Mouse (Mus musculus) adrenal gland, postnatal 36 days (tissue): ENCODE data around the gene Lrrc34. TPM values are rescaled to one million over a fixed set of nuclear protein-coding genes. Genes with fewer than 3 reads are reported as not detected.

Source experiments
- DNase-seq, 2 experiments: peaks; one replicate each; pipeline ENCODE4 v3.0.0; 2021; ENCODE audit warnings: mixed read lengths in 1 of 2
- total RNA-seq, 2 experiments: library from RNA; stranded (reverse); gene quantifications; 2 replicates each; pipeline ENCODE4 v1.2.3; 2021

The Lrrc34 gene
- total RNA-seq, 2 experiments from 2014 or later, result 0.13 TPM; not detected in 1

- peak; percentile 23 to 29 for DNase-seq
Observed at GRCm38 (mm10) chr3:30599711-30600545, 47.7 kb downstream of the Lrrc34 start, which contains the start of gene Actrt3. Actrt3 (minus strand) TSS chr3:30599939.

- DNase-seq, result no peak
Observed at GRCm38 (mm10) chr3:30597271-30597670, 50.4 kb downstream of the Lrrc34 start.

GRCm38 (mm10) chr3:30595111-30595832, 52.4 kb downstream of the Lrrc34 start:
- peak; percentile 60 to 72 for DNase-seq

- no peak for DNase-seq
Observed at GRCm38 (mm10) chr3:30593719-30594485, 53.8 kb downstream of the Lrrc34 start.

GRCm38 (mm10) chr3:30592418-30592853, 55.2 kb downstream of the Lrrc34 start:
- DNase-seq, result peak in 1 of 2 experiments; percentile 21

GRCm38 (mm10) chr3:30588865-30589264, 58.8 kb downstream of the Lrrc34 start:
- DNase-seq, result no peak

Other genes with a start within 250 kb of the Lrrc34 start
- gene Mecom, start 99.9 kb downstream of the Lrrc34 start, total RNA-seq, result 1 to 10 TPM; 6.4 TPM
- not detected for gene Actrt3, start 47.9 kb downstream of the Lrrc34 start, total RNA-seq
- 10 to 100 TPM; 19.0 to 24.1 TPM for gene Mynn, start 45.8 kb downstream of the Lrrc34 start, total RNA-seq
- gene Lrriq4, start 3.4 kb downstream of the Lrrc34 start, total RNA-seq, result not detected
- gene Lrrc31, start 52.0 kb upstream of the Lrrc34 start, total RNA-seq, result not detected
- not detected for gene Samd7, start 98.4 kb upstream of the Lrrc34 start, total RNA-seq
- gene Sec62, start 145.0 kb upstream of the Lrrc34 start, total RNA-seq, result 100 to 1,000 TPM in 1 of 2 experiments, 10 to 100 TPM in 1; 97.2 to 105 TPM
- 1 to 10 TPM; 1.2 to 2.4 TPM for gene Gpr160, start 208.1 kb upstream of the Lrrc34 start, total RNA-seq